Mouse (Mus musculus) midbrain, embryonic 12.5 days (tissue): ENCODE measurements at regions not wholly inside any gene's neighbourhood (a gene's known extent, or its start where the extent isn't known, plus 50 kb on each side); places are given as distances from the start of the nearest gene placed in this dataset.
"Not testable (repeated sequence)": the region's sequence is repeated elsewhere in the genome, so short reads cannot be mapped to it uniquely, and the experiment has no call there.

Experiments used
- ATAC-seq: fragments of 200-750 bp; cut with Nextera tagmentation; 2 replicates; pipeline ENCODE4 v1.8.0; 2017; ENCODE audit warnings: low read depth, moderate TSS enrichment, moderate library complexity; ENCODE audit not compliant: low FRiP score
- H3K27ac ChIP-seq: fragments of 300-500 bp; sonication (generic); replicated peaks from 2 replicates; pipeline ENCODE4 v1.5.1; 2016; ENCODE audit warnings: mild to moderate bottlenecking
- H3K27me3 ChIP-seq: fragments of 300-500 bp; sonication (generic); 2 replicates; pipeline ENCODE4 v1.6.1; 2016; ENCODE audit warnings: mild to moderate bottlenecking
- H3K36me3 ChIP-seq: fragments of 300-500 bp; sonication (generic); 2 replicates; pipeline ENCODE4 v1.6.1; 2016
- H3K4me1 ChIP-seq: fragments of 300-500 bp; sonication (generic); 2 replicates; pipeline ENCODE4 v1.6.1; 2016
- H3K4me2 ChIP-seq: fragments of 300-500 bp; sonication (generic); replicated peaks from 2 replicates; pipeline ENCODE4 v1.6.1; 2016; ENCODE audit warnings: mild to moderate bottlenecking, moderate library complexity
- H3K4me3 ChIP-seq: fragments of 300-500 bp; sonication (generic); 2 replicates; pipeline ENCODE4 v1.5.1; 2016; ENCODE audit warnings: mild to moderate bottlenecking
- H3K9ac ChIP-seq: fragments of 300-500 bp; sonication (generic); replicated peaks from 2 replicates; pipeline ENCODE4 v1.6.1; 2016; ENCODE audit warnings: mild to moderate bottlenecking, moderate library complexity
- H3K9me3 ChIP-seq: fragments of 300-500 bp; sonication (generic); 2 replicates; pipeline ENCODE4 v1.6.1; 2016; ENCODE audit warnings: mild to moderate bottlenecking
- WGBS: fragments of 180-500 bp; shearing (Covaris S2); methylation state at CpG from one replicate; pipeline ENCODE4 v1.1.7; 2016; 5-methylcytosine and 5-hydroxymethylcytosine counted together

GRCm38 (mm10) chr1:176618896-176619295, 195.0 kb downstream of the Cep170 start:
- Histone ChIP-seq H3K36me3 (no peaks in the 10 kb centered on the region), H3K4me3 (no peak overlapping the region), H3K4me2 (no peak overlapping the region), H3K27ac (no peak overlapping the region), H3K4me1 (no peaks in the 10 kb centered on the region), H3K27me3 (no peaks in the 10 kb centered on the region), H3K9ac (no peak overlapping the region), H3K9me3 (no peaks in the 10 kb centered on the region)
- ATAC-seq, result no peak
- 86% methylated on average over 4 of the region's 4 CpGs for WGBS

GRCm38 (mm10) chr1:176615673-176616072, 198.2 kb downstream of the Cep170 start:
- no peaks in the 10 kb centered on the region for H3K4me1 ChIP-seq
- no peak for ATAC-seq
- H3K9ac ChIP-seq, result no peak overlapping the region
- H3K4me3 ChIP-seq, result no peak overlapping the region
- no peaks in the 10 kb centered on the region for H3K27me3 ChIP-seq
- no peak overlapping the region for H3K27ac ChIP-seq
- no peaks in the 10 kb centered on the region for H3K9me3 ChIP-seq
- H3K4me2 ChIP-seq, result no peak overlapping the region
- 54% methylated on average over 2 of the region's 2 CpGs for WGBS
- H3K36me3 ChIP-seq, result no peaks in the 10 kb centered on the region

DNA sequence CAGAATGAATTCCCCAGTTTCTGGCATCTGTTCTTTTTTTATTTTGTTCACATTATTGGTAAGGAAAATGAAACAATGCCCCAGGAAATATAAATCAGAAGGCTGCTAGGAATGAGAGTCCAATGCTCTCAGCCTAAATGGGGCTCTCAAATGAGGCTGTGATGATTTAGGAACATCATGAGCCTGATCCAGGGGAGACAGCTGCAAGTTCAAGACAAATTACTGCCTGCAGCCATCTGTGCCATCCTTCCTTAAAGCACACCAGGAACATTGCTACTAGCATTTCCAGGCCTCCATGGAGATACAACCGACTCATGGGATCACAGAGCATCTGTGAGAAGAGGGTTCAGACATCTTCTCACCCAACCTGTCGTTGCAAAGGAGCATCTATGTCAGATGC, 219.6 kb downstream of the Cep170 start:
- H3K27ac ChIP-seq, result no peak overlapping the region
- no peak overlapping the region for H3K4me2 ChIP-seq
- H3K27me3 ChIP-seq, result no peaks in the 10 kb centered on the region
- H3K9me3 ChIP-seq, result no peaks in the 10 kb centered on the region
- H3K9ac ChIP-seq, result no peak overlapping the region
- H3K4me3 ChIP-seq, result no peak overlapping the region
- 78% methylated on average over 2 of the region's 2 CpGs for WGBS
- no peaks in the 10 kb centered on the region for H3K4me1 ChIP-seq
- ATAC-seq, result no peak
- H3K36me3 ChIP-seq, result no peaks in the 10 kb centered on the region

DNA sequence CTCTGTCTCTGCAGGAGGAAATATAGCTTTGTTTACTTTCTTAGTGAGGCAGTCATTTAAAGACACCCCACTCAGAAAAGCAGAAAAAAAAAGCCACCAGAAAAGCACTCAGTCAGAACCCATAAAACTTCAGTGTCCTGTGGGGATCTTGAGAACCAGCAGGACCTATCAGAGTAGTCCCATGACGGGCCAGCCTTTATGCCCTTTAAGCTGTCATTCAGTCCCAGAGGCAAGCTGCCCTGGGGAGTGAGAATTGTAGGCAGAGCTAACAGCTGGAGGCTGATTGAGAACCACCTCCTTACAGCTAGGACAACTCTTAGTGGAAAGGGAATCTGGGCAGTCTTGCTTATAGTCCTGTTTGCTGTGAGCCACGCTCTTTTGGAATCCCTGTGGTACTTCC, 225.7 kb downstream of the Cep170 start:
- no peaks in the 10 kb centered on the region for H3K4me1 ChIP-seq
- H3K4me2 ChIP-seq, result no peak overlapping the region
- 48% methylated on average over 2 of the region's 2 CpGs for WGBS
- H3K9me3 ChIP-seq, result 0 out of 2 replicates have a peak, but pooled peaks cover 2% of the 10 kb centered on the region
- no peaks in the 10 kb centered on the region for H3K36me3 ChIP-seq
- H3K9ac ChIP-seq, result no peak overlapping the region
- H3K27me3 ChIP-seq, result no peaks in the 10 kb centered on the region
- no peak for ATAC-seq
- no peak overlapping the region for H3K4me3 ChIP-seq
- H3K27ac ChIP-seq, result no peak overlapping the region

DNA sequence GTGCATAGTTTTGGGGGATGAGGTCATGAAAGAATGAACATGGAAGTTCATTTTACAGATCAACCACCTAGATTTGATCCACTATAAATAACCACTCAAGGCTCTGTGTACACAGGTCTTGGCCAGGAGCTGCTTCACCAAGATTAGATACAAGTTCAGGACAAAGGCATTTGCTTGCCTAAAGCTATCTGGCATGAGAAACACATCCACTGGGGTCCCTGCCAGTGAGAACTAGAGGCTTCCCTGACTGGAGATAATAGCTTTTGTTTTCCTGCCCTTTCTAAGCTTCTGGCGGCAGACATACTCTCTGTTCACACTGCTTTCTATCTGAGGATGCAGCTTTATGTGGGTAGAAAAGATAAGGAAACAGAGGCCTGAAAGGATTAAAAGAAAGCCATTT, 240.2 kb downstream of the Cep170 start:
- H3K27me3 ChIP-seq, result no peaks in the 10 kb centered on the region
- 0 out of 2 replicates have a peak, but pooled peaks have one; percentile 27 for ATAC-seq
- no peaks in the 10 kb centered on the region for H3K9me3 ChIP-seq
- peaks cover 5% of the 10 kb centered on the region; the same call in 1 of the 2 replicates for H3K4me1 ChIP-seq
- no peaks in the 10 kb centered on the region for H3K36me3 ChIP-seq
- H3K9ac ChIP-seq, result no peak overlapping the region
- no peak overlapping the region for H3K27ac ChIP-seq
- H3K4me3 ChIP-seq, result no peak overlapping the region
- 23% methylated on average over 1 of the region's 1 CpGs for WGBS
- no peak overlapping the region for H3K4me2 ChIP-seq

- Histone ChIP-seq H3K4me3 (no peak overlapping the region), H3K27me3 (no peaks in the 10 kb centered on the region), H3K9me3 (no peaks in the 10 kb centered on the region), H3K27ac (no peak overlapping the region), H3K9ac (no peak overlapping the region), H3K4me1 (no peaks in the 10 kb centered on the region; the same call in 1 of the 2 replicates), H3K4me2 (no peak overlapping the region), H3K36me3 (no peaks in the 10 kb centered on the region)
- WGBS, result 83% methylated on average over 11 of the region's 11 CpGs
- ATAC-seq, result no peak
Measured at GRCm38 (mm10) chr1:176558457-176559415, 255.1 kb downstream of the Cep170 start.

DNA sequence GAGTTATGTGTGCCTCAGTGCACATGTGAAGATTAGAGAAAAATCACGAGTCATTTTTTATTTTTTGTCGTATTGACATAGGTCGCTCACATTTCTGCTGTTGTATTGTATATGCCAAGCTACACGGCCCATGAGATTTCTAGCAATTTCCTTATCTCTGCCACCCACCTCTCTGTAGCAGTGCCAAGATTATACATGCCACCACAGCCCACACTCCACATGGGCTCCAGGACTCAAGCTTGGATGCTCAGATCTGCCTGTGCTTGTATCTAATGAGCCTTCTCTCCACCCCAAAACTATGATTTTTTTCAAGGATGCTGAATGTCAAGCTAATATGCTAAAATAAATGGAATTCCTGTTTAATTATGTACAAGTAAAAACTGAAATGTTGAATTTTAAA, 259.3 kb upstream of the Pld5 start:
- Histone ChIP-seq H3K9ac (no peak overlapping the region), H3K27me3 (no peaks in the 10 kb centered on the region), H3K4me2 (no peak overlapping the region), H3K9me3 (no peaks in the 10 kb centered on the region), H3K4me3 (no peak overlapping the region), H3K36me3 (no peaks in the 10 kb centered on the region), H3K4me1 (no peaks in the 10 kb centered on the region), H3K27ac (no peak overlapping the region)
- 91% methylated on average over 4 of the region's 4 CpGs for WGBS
- no peak for ATAC-seq

- ATAC-seq, result no peak
Measured at GRCm38 (mm10) chr1:176529037-176529436, 253.9 kb upstream of the Pld5 start.

DNA sequence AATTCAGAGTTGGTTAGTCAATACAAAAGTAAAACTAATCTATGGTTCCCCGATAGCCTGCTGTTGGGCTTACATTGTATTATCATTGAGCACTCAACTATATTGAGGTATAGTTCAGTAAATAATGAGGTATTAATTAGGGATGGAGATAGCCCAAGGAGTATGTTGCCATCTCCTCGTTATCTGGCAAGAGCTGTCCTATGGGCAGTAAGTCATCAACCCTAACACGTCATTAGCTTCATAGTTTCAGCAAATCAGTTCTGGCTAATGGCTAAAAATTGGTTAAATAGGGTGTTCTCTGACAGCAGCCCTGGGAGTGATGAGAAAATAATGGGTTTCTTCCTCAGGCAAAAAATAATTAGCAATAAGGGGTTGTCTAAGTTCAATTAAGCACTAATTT, 236.4 kb upstream of the Pld5 start:
- WGBS, result 79% methylated on average over 3 of the region's 3 CpGs
- no peak overlapping the region for H3K27ac ChIP-seq
- ATAC-seq, result peak; percentile 52
- no peak overlapping the region for H3K9ac ChIP-seq
- H3K9me3 ChIP-seq, result no peaks in the 10 kb centered on the region
- no peaks in the 10 kb centered on the region for H3K27me3 ChIP-seq
- H3K36me3 ChIP-seq, result no peaks in the 10 kb centered on the region
- H3K4me1 ChIP-seq, result no peaks in the 10 kb centered on the region
- no peak overlapping the region for H3K4me2 ChIP-seq
- no peak overlapping the region for H3K4me3 ChIP-seq

More at GRCm38 (mm10) chr1:176529037-176529436, 253.9 kb upstream of the Pld5 start:
- no peak overlapping the region for H3K4me2 ChIP-seq
- no peak overlapping the region for H3K4me3 ChIP-seq
- H3K27ac ChIP-seq, result no peak overlapping the region
- no peaks in the 10 kb centered on the region for H3K36me3 ChIP-seq
- no peak overlapping the region for H3K9ac ChIP-seq
- H3K4me1 ChIP-seq, result no peaks in the 10 kb centered on the region
- H3K9me3 ChIP-seq, result no peaks in the 10 kb centered on the region
- 81% methylated on average over 2 of the region's 2 CpGs for WGBS
- no peaks in the 10 kb centered on the region for H3K27me3 ChIP-seq

- ATAC-seq, result no peak
- H3K9ac ChIP-seq, result no peak overlapping the region
- no peaks in the 10 kb centered on the region for H3K27me3 ChIP-seq
- H3K36me3 ChIP-seq, result no peaks in the 10 kb centered on the region
- WGBS, result 83% methylated on average over 3 of the region's 3 CpGs
- H3K4me2 ChIP-seq, result no peak overlapping the region
- no peaks in the 10 kb centered on the region for H3K4me1 ChIP-seq
- no peak overlapping the region for H3K27ac ChIP-seq
- no peaks in the 10 kb centered on the region for H3K9me3 ChIP-seq
- no peak overlapping the region for H3K4me3 ChIP-seq
Measured at GRCm38 (mm10) chr1:176505441-176505840, 230.3 kb upstream of the Pld5 start.

- not testable (repeated sequence) for H3K9ac ChIP-seq, H3K4me2 ChIP-seq, H3K4me3 ChIP-seq, H3K27ac ChIP-seq, ATAC-seq, H3K4me1 ChIP-seq, H3K9me3 ChIP-seq, H3K36me3 ChIP-seq, H3K27me3 ChIP-seq
- 84% methylated on average over 6 of the region's 6 CpGs for WGBS
Measured at GRCm38 (mm10) chr1:176504731-176505130, 229.6 kb upstream of the Pld5 start.

GRCm38 (mm10) chr1:176499010-176499650, 224.0 kb upstream of the Pld5 start:
- no peaks in the 10 kb centered on the region for H3K36me3 ChIP-seq
- WGBS, result 85% methylated on average over 6 of the region's 6 CpGs
- no peaks in the 10 kb centered on the region for H3K4me1 ChIP-seq
- H3K27me3 ChIP-seq, result no peaks in the 10 kb centered on the region
- no peak for ATAC-seq
- no peak overlapping the region for H3K4me3 ChIP-seq
- no peak overlapping the region for H3K4me2 ChIP-seq
- H3K9ac ChIP-seq, result no peak overlapping the region
- no peaks in the 10 kb centered on the region for H3K9me3 ChIP-seq
- H3K27ac ChIP-seq, result no peak overlapping the region
